8 mouse cellular contexts compared by ENCODE assay signal in the genomic region with DNA sequence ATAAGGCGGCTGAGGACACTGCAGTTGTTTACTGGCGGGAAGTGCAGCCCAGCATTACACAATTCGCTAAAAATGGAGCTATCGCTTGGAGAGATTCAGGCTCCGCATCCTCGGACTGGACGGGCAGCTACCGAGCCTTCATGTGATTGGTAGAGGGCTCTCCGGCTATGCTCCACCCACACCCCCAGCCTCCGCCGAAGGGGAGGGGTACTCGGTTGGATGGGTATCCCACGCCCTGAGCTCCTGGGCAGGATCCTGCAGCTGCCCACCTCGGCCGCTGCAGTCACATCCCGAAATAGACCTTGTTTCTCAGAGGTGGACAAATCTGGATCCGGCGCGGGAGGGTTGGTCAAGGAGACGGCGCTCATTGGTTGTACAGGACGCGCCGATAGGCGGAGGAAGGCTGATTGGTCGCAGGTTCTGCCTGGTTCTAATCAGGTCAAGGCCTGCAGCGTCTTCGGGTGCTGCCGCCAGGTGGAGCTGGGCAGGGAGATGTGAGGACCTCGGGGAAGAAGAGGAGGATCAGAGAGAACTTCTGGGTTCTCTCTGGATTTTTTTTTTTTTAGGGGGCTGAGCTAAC. TPM values are rescaled to one million over a fixed set of nuclear protein-coding genes. Genes with fewer than 3 reads are reported as not detected.
A peak's percentile ranks its signal among the peaks of the same experiment; 100 is the strongest.
DNase-seq lines count a peak whose midpoint lies in the region; ATAC-seq and TF ChIP-seq lines count a peak whose summit lies in the region.

No protein-coding gene starts in this region.

- H3K27me3 ChIP-seq in C2C12 (ENCODE audit: control insufficient read depth, insufficient read depth, insufficient read length), result peaks cover 13% of the 10 kb centered on the region
- H3K27me3 ChIP-seq in erythroblast, embryonic 14.5 days (ENCODE audit: control insufficient read depth), result peaks cover 44% of the 10 kb centered on the region
- H3K27me3 ChIP-seq in heart, embryonic 12.5 days (replicated peaks), result peaks cover 4% of the 10 kb centered on the region; the same call in 1 of the 2 replicates
- no peaks in the 10 kb centered on the region for H3K27me3 ChIP-seq in kidney, postnatal 0 days (ENCODE audit: insufficient read depth, low read length)
- H3K27me3 ChIP-seq in liver, embryonic 11.5 days (replicated peaks; ENCODE audit: control insufficient read depth, insufficient read depth, low read length), result peaks cover 23% of the 10 kb centered on the region
- no peaks in the 10 kb centered on the region for H3K27me3 ChIP-seq in stomach, embryonic 14.5 days (ENCODE audit: control insufficient read depth, insufficient read depth, low read length)

- peak; percentile 96 for DNase-seq in brain, embryonic 14.5 days (ENCODE audit: low read depth)
- peak; percentile 98 for DNase-seq in kidney, postnatal 0 days (ENCODE audit: low spot score)
- peak; percentile 79 for DNase-seq in liver, embryonic 11.5 days (ENCODE audit: low spot score)
- DNase-seq in naive thymus-derived CD4-positive, alpha-beta T cell, adult 2 months (ENCODE audit: low read depth), result peak; percentile 74

- H3K4me3 ChIP-seq in C2C12 (ENCODE audit: insufficient read depth, poor library complexity, severe bottlenecking), result peak overlapping the region; percentile 33
- H3K4me3 ChIP-seq in erythroblast, embryonic 14.5 days (replicated peaks), result peak overlapping the region; percentile 61
- peak overlapping the region; percentile 45 for H3K4me3 ChIP-seq in heart, embryonic 12.5 days
- peak overlapping the region; percentile 41 for H3K4me3 ChIP-seq in kidney, postnatal 0 days (replicated peaks; ENCODE audit: low read depth, low read length)
- peak overlapping the region; percentile 50 for H3K4me3 ChIP-seq in liver, embryonic 11.5 days (ENCODE audit: low read depth, low read length)
- peak overlapping the region; percentile 40 for H3K4me3 ChIP-seq in stomach, embryonic 14.5 days (ENCODE audit: low read depth, low read length)

- no peaks in the 10 kb centered on the region for H3K9me3 ChIP-seq in erythroblast, embryonic 14.5 days (ENCODE audit: control insufficient read depth, low read length)
- no peaks in the 10 kb centered on the region for H3K9me3 ChIP-seq in heart, embryonic 12.5 days (replicated peaks)
- H3K9me3 ChIP-seq in kidney, postnatal 0 days (replicated peaks; ENCODE audit: low read length), result no peaks in the 10 kb centered on the region
- no peaks in the 10 kb centered on the region for H3K9me3 ChIP-seq in liver, embryonic 11.5 days (ENCODE audit: control insufficient read depth, low read length)
- H3K9me3 ChIP-seq in stomach, embryonic 14.5 days (ENCODE audit: control insufficient read depth, low read depth, low read length), result no peaks in the 10 kb centered on the region

- ATAC-seq in heart, embryonic 12.5 days (ENCODE audit: insufficient number of reproducible peaks, low FRiP score), result peak; percentile 96
- ATAC-seq in kidney, postnatal 0 days (replicated peaks; ENCODE audit: low FRiP score, low read depth), result peak; percentile 94
- peak; percentile 98 for ATAC-seq in liver, embryonic 11.5 days (replicated peaks; ENCODE audit: low FRiP score)
- peak; percentile 97 for ATAC-seq in stomach, embryonic 14.5 days (ENCODE audit: insufficient number of reproducible peaks, insufficient read depth, low FRiP score, low read depth)

- H3ac ChIP-seq in C2C12 (ENCODE audit: control insufficient read depth, insufficient read length, low read depth), result peak overlapping the region; percentile 57

- under 1% methylated on average over 30 of the region's 30 CpGs for WGBS in heart, embryonic 12.5 days
- WGBS in kidney, postnatal 0 days, result under 1% methylated on average over 30 of the region's 30 CpGs
- WGBS in liver, embryonic 11.5 days, result under 1% methylated on average over 30 of the region's 30 CpGs
- WGBS in stomach, embryonic 14.5 days, result under 1% methylated on average over 30 of the region's 30 CpGs

- H3K9ac ChIP-seq in heart, embryonic 12.5 days, result peak overlapping the region; percentile 58
- peak overlapping the region; percentile 32; the same call in 1 of the 2 replicates for H3K9ac ChIP-seq in kidney, postnatal 0 days (ENCODE audit: low read depth, low read length)
- H3K9ac ChIP-seq in liver, embryonic 11.5 days (ENCODE audit: low read depth, low read length), result no peak overlapping the region
- no peak overlapping the region for H3K9ac ChIP-seq in stomach, embryonic 14.5 days (replicated peaks; ENCODE audit: low read depth, low read length)

- peak overlapping the region; percentile 69 for H3K4me2 ChIP-seq in heart, embryonic 12.5 days
- H3K4me2 ChIP-seq in kidney, postnatal 0 days (ENCODE audit: low read length), result peak overlapping the region; percentile 67
- peak overlapping the region; percentile 77 for H3K4me2 ChIP-seq in liver, embryonic 11.5 days
- H3K4me2 ChIP-seq in stomach, embryonic 14.5 days (replicated peaks; ENCODE audit: low read depth, low read length), result peak overlapping the region; percentile 42

- H3K36me3 ChIP-seq in C2C12 (ENCODE audit: control insufficient read depth, insufficient read depth), result no peaks in the 10 kb centered on the region
- H3K36me3 ChIP-seq in erythroblast, embryonic 14.5 days (ENCODE audit: control insufficient read depth), result no peaks in the 10 kb centered on the region
- no peaks in the 10 kb centered on the region for H3K36me3 ChIP-seq in heart, embryonic 12.5 days
- no peaks in the 10 kb centered on the region for H3K36me3 ChIP-seq in kidney, postnatal 0 days (ENCODE audit: insufficient read depth, low read length)
- no peaks in the 10 kb centered on the region for H3K36me3 ChIP-seq in liver, embryonic 11.5 days (ENCODE audit: control insufficient read depth, insufficient read depth, low read length)
- no peaks in the 10 kb centered on the region for H3K36me3 ChIP-seq in stomach, embryonic 14.5 days (ENCODE audit: control insufficient read depth, insufficient read depth, low read length)

- no peaks in the 10 kb centered on the region for H3K79me3 ChIP-seq in C2C12 (ENCODE audit: low read depth)

- peak overlapping the region; percentile 84 for H3K27ac ChIP-seq in heart, embryonic 12.5 days (ENCODE audit: poor library complexity, severe bottlenecking)
- H3K27ac ChIP-seq in kidney, postnatal 0 days, result peak overlapping the region; percentile 61; the same call in 1 of the 2 replicates
- H3K27ac ChIP-seq in liver, embryonic 11.5 days (ENCODE audit: low read depth, low read length), result no peak overlapping the region
- no peak overlapping the region for H3K27ac ChIP-seq in stomach, embryonic 14.5 days (ENCODE audit: low read length)

- H3K4me1 ChIP-seq in erythroblast, embryonic 14.5 days (ENCODE audit: control insufficient read depth), result peaks cover 11% of the 10 kb centered on the region
- peaks cover 10% of the 10 kb centered on the region for H3K4me1 ChIP-seq in heart, embryonic 12.5 days (replicated peaks)
- H3K4me1 ChIP-seq in kidney, postnatal 0 days (replicated peaks; ENCODE audit: insufficient read depth, low read length), result peaks cover 3% of the 10 kb centered on the region; the same call in 1 of the 2 replicates
- no peaks in the 10 kb centered on the region for H3K4me1 ChIP-seq in liver, embryonic 11.5 days (replicated peaks; ENCODE audit: control insufficient read depth, insufficient read depth, low read length)
- no peaks in the 10 kb centered on the region for H3K4me1 ChIP-seq in stomach, embryonic 14.5 days (ENCODE audit: control insufficient read depth, insufficient read depth, low read length)

- H3K79me2 ChIP-seq in C2C12 (ENCODE audit: control insufficient read depth, insufficient read depth), result no peaks in the 10 kb centered on the region

- no peak for TF ChIP-seq POLR2A in brain, embryonic 14.5 days (IDR thresholded peaks at IDR 0.05; ENCODE audit: borderline replicate concordance, extremely low read depth, insufficient read depth, insufficient read length, poor library complexity, severe bottlenecking)

- TF ChIP-seq CTCF in C2C12 (IDR thresholded peaks at IDR 0.05; ENCODE audit: control insufficient read depth, insufficient read depth, insufficient read length), result peak; percentile 48
- TF ChIP-seq CTCF in brain, embryonic 14.5 days (IDR thresholded peaks at IDR 0.05; ENCODE audit: borderline replicate concordance, extremely low read depth, insufficient read depth, insufficient read length), result peak; percentile 86
- peak; percentile 87 for TF ChIP-seq CTCF in kidney, postnatal 0 days (IDR thresholded peaks at IDR 0.05; ENCODE audit: low read depth)

RNA-seq across cellular contexts. Expression of a gene that starts 14.1 kb away (rescaled TPM):
- polyA plus RNA-seq in C2C12 (2012; fragmentation: generic; extraction: Trizol), result not detected
- not detected in 2 replicates for polyA plus RNA-seq in brain, embryonic 14.5 days (2012; rRNA removed)
- polyA plus RNA-seq in erythroblast, embryonic 14.5 days (2012), result not detected in 2 replicates
- polyA plus RNA-seq in heart, embryonic 12.5 days (2016; fragmentation: Nextera tagmentation; extraction: Ambion mirVana), result not detected in 2 replicates
- polyA plus RNA-seq in kidney, postnatal 0 days (2015; fragmentation: Nextera tagmentation; extraction: Ambion mirVana), result not detected in 2 replicates
- not detected in 2 replicates for polyA plus RNA-seq in liver, embryonic 11.5 days (2014; fragmentation: Nextera tagmentation; extraction: Ambion mirVana)
- polyA plus RNA-seq in stomach, embryonic 14.5 days (2014; fragmentation: Nextera tagmentation; extraction: Ambion mirVana), result not detected in 2 replicates

RNA-seq across cellular contexts. Expression of a gene that starts 14.3 kb away (rescaled TPM):
- 1.1 TPM for polyA plus RNA-seq in C2C12 (2012; fragmentation: generic; extraction: Trizol)
- polyA plus RNA-seq in brain, embryonic 14.5 days (2012; rRNA removed), result 43.2 and 59.2 TPM in 2 replicates
- not detected in 2 replicates for polyA plus RNA-seq in erythroblast, embryonic 14.5 days (2012)
- 1.4 TPM in 2 replicates for polyA plus RNA-seq in heart, embryonic 12.5 days (2016; fragmentation: Nextera tagmentation; extraction: Ambion mirVana)
- polyA plus RNA-seq in kidney, postnatal 0 days (2015; fragmentation: Nextera tagmentation; extraction: Ambion mirVana), result 1.3 and 1.7 TPM in 2 replicates
- polyA plus RNA-seq in liver, embryonic 11.5 days (2014; fragmentation: Nextera tagmentation; extraction: Ambion mirVana), result not detected in 2 replicates
- 1.8 and 2.4 TPM in 2 replicates for polyA plus RNA-seq in stomach, embryonic 14.5 days (2014; fragmentation: Nextera tagmentation; extraction: Ambion mirVana)

RNA-seq across cellular contexts. Expression of a gene that starts 15.8 kb away (rescaled TPM):
- polyA plus RNA-seq in C2C12 (2012; fragmentation: generic; extraction: Trizol), result 39.0 TPM
- polyA plus RNA-seq in brain, embryonic 14.5 days (2012; rRNA removed), result 53.9 and 60.1 TPM in 2 replicates
- 0.42 and 0.43 TPM in 2 replicates for polyA plus RNA-seq in erythroblast, embryonic 14.5 days (2012)
- polyA plus RNA-seq in heart, embryonic 12.5 days (2016; fragmentation: Nextera tagmentation; extraction: Ambion mirVana), result 76.2 and 78.9 TPM in 2 replicates
- polyA plus RNA-seq in kidney, postnatal 0 days (2015; fragmentation: Nextera tagmentation; extraction: Ambion mirVana), result 49.5 and 52.5 TPM in 2 replicates
- polyA plus RNA-seq in liver, embryonic 11.5 days (2014; fragmentation: Nextera tagmentation; extraction: Ambion mirVana), result 37.2 and 42.5 TPM in 2 replicates
- 47.6 and 51.7 TPM in 2 replicates for polyA plus RNA-seq in stomach, embryonic 14.5 days (2014; fragmentation: Nextera tagmentation; extraction: Ambion mirVana)

RNA-seq across cellular contexts. Expression of a gene that starts 39.6 kb away (rescaled TPM):
- not detected for polyA plus RNA-seq in C2C12 (2012; fragmentation: generic; extraction: Trizol)
- polyA plus RNA-seq in brain, embryonic 14.5 days (2012; rRNA removed), result not detected in 2 replicates
- not detected in 2 replicates for polyA plus RNA-seq in erythroblast, embryonic 14.5 days (2012)
- not detected in 2 replicates for polyA plus RNA-seq in heart, embryonic 12.5 days (2016; fragmentation: Nextera tagmentation; extraction: Ambion mirVana)
- polyA plus RNA-seq in kidney, postnatal 0 days (2015; fragmentation: Nextera tagmentation; extraction: Ambion mirVana), result not detected in 2 replicates
- not detected in 2 replicates for polyA plus RNA-seq in liver, embryonic 11.5 days (2014; fragmentation: Nextera tagmentation; extraction: Ambion mirVana)
- not detected in 2 replicates for polyA plus RNA-seq in stomach, embryonic 14.5 days (2014; fragmentation: Nextera tagmentation; extraction: Ambion mirVana)

RNA-seq across cellular contexts. Expression of a gene that starts 39.6 kb away (rescaled TPM):
- polyA plus RNA-seq in C2C12 (2012; fragmentation: generic; extraction: Trizol), result not detected
- not detected in 2 replicates for polyA plus RNA-seq in brain, embryonic 14.5 days (2012; rRNA removed)
- polyA plus RNA-seq in erythroblast, embryonic 14.5 days (2012), result not detected in 2 replicates
- polyA plus RNA-seq in heart, embryonic 12.5 days (2016; fragmentation: Nextera tagmentation; extraction: Ambion mirVana), result not detected in 2 replicates
- not detected in 2 replicates for polyA plus RNA-seq in kidney, postnatal 0 days (2015; fragmentation: Nextera tagmentation; extraction: Ambion mirVana)
- not detected in 2 replicates for polyA plus RNA-seq in liver, embryonic 11.5 days (2014; fragmentation: Nextera tagmentation; extraction: Ambion mirVana)
- not detected in 2 replicates for polyA plus RNA-seq in stomach, embryonic 14.5 days (2014; fragmentation: Nextera tagmentation; extraction: Ambion mirVana)

Comparison
In these comparisons a context has a peak if more than half of its experiments do, and no peak if none do; other contexts are left out.
1. H3K27ac ChIP-seq: peak in heart, embryonic 12.5 days (single experiment) and kidney, postnatal 0 days (single experiment); none in liver, embryonic 11.5 days (single experiment) and stomach, embryonic 14.5 days (single experiment).
2. H3K9ac ChIP-seq: peak in heart, embryonic 12.5 days (single experiment) and kidney, postnatal 0 days (single experiment); none in liver, embryonic 11.5 days (single experiment) and stomach, embryonic 14.5 days (single experiment).
3. RNA of a gene that starts 14.3 kb away (polyA plus RNA-seq): 43.2 to 59.2 TPM in brain, embryonic 14.5 days; 1.8 to 2.4 TPM in stomach, embryonic 14.5 days, 1.3 to 1.7 TPM in kidney, postnatal 0 days, 1.4 TPM in heart, embryonic 12.5 days, 1.1 TPM in C2C12 (single experiment), not detected in erythroblast, embryonic 14.5 days and not detected in liver, embryonic 11.5 days; every median in the first group is over 10 times any median in the second.
4. RNA of a gene that starts 15.8 kb away (polyA plus RNA-seq): 76.2 to 78.9 TPM in heart, embryonic 12.5 days, 53.9 to 60.1 TPM in brain, embryonic 14.5 days, 49.5 to 52.5 TPM in kidney, postnatal 0 days, 47.6 to 51.7 TPM in stomach, embryonic 14.5 days, 39.0 TPM in C2C12 (single experiment) and 37.2 to 42.5 TPM in liver, embryonic 11.5 days; 0.42 to 0.43 TPM in erythroblast, embryonic 14.5 days; every median in the first group is over 10 times any median in the second.
5. Peak in every context shown above with its lines, with median percentiles within 50 percentile points of each other: H3K4me3 ChIP-seq, CTCF ChIP-seq, DNase-seq, ATAC-seq and H3K4me2 ChIP-seq.